Mouse (Mus musculus) layer of hippocampus, adult 18-20 months (tissue): ENCODE data around the gene Obox1. TPM values are rescaled to one million over a fixed set of nuclear protein-coding genes. Genes with fewer than 3 reads are reported as not detected.
"Not testable (repeated sequence)": the region's sequence is repeated elsewhere in the genome, so short reads cannot be mapped to it uniquely, and the experiment has no call there.

Source experiments
- DNase-seq, 2 experiments: peaks; one replicate each; pipeline ENCODE4 v3.0.0; 2022; ENCODE audit warnings: low spot score in 2 of 2
- long read RNA-seq: library from polyadenylated mRNA; stranded (forward); transcript quantifications from one replicate; pipeline ENCODE4 v2.0.0, GENCODE M21; 2021
- total RNA-seq, 2 experiments: library from RNA; stranded (reverse); gene quantifications; 2 replicates each; pipeline ENCODE4 v1.2.3; 2021

Gene Obox1
- total RNA-seq, result not detected
- long read RNA-seq, partial matches to known transcripts, result 0 of 1 reads
- long read RNA-seq, other reads (novel, unspliced or antisense), result 1 of 1 reads

DNA sequence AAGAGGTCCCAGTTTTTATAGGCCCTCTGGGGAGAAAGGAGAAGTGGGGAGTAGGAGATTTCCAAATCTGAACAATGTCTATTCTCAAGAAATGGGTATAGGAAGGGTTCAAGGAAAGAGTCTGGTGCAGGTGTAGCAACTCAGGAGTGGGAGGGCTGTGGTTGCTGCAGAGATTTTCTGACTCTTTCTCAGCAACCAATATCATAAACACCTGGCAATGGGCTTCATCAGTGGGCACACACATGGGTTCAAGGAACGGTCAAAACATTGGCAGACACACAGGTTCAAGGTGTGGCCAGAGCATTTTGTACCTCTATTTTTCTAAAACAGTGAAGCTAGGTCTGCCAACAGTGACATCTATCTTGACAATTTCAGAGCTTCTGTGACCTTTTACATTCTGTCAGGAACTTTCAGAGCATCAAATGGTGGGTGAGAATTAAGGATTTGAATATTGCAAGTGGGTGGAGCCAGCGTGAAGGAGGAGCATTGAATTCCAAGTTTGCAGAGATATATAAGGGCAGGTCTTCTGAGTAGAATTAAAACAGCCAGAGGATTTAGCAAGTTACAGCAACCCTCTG lies at the start of gene Obox1, which contains the start of gene Obox2:
Gene Obox1, plus strand, starts transcription at position 528 of the 578 bp plus-strand sequence.
Gene Obox2, plus strand, starts transcription at position 301 of the 578 bp plus-strand sequence.
- DNase-seq, result not testable (repeated sequence)

DNA sequence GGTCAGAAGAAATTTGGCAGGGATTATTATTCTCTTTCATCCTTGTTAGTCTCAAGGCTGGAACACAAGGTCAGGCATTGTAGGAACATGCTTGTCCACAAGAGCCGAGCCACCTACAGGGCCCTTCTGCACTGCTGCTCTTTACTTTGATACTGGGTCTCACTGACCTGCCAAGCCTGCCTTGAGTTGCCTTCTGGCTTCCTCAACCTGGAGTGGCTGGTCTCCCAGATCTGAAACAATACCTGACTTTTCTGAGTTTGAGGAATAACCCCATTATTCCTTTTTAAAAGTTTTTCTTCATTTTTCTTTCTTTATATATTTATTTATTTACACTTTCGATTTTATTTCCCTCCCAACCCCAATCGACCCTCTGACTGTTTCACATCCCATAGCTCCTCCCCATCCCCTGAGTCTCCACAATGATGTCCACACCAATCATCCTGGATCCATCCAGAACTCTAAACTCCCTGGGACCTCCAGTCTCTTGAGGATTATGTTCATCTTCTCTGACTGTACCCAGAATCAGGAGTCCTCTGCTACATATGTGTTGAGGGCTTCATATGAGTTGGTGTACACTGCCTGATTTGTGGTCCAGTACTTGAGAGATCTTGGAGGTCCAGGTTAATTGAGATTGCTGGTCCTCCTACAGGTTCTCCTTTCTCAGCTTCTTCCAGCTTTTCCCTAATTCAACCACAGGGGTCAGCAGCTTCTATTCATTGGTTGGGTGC lies 10.6 kb downstream of the Obox1 start:
- not testable (repeated sequence) for DNase-seq

DNA sequence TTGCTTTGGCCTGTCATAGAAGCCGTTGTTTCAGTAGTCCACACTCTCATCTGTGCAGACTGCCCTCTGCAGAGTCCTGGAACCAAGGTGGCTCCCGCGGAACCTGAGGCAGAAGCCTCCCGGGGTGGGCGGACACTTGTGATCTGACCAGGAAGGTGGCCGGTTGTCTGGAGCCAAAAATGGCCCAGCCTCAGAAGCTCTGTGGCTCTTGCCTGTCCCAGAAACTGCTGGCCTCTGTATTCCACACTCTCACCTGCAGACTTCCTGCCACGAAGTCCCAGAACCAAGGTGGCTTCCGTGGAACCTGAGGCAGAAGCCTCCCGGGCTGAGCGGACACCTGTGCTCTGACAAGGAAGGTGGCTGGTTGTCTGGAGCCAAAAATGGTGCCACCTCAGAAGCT lies 18.1 kb downstream of the Obox1 start:
- not testable (repeated sequence) for DNase-seq

DNA sequence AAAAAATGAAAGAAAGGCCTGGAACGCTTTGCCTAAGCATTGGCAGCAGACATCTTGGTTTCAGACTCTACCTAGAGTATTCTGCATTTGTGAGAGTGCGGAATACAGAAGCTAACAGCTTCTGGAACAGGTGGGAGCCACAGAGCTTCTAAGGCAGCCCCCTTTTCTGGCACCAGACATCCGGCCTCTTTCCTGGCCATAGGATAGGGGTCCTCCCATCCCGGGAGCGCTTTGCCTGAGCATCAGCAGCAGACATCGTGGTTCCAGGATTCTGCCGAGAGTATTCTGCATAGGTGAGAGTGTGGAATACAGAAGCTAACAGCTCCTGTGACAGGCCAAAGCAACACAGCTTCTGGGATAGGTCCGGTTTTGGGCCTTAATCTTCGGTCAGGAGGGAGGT lies 29.3 kb downstream of the Obox1 start:
- DNase-seq, result not testable (repeated sequence)

DNA sequence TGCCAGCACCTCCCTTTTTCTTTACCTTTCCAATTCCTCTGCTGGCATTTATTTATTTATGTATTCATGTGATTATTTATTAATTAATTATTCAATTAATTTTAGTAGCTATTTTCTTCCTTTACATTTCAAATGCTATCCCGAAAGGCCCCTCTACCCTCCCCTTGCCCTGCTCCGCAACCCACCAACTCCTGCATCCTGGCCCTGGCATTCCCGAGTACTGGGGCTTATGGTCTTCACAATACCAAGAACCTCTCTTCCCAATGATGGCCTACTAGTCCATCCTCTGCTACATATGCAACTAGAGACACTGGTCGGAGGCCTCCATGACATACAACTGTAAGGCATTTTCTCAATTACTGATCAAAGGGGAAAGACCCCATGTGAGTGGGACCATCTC lies 36.8 kb downstream of the Obox1 start:
- DNase-seq, result not testable (repeated sequence)

DNA sequence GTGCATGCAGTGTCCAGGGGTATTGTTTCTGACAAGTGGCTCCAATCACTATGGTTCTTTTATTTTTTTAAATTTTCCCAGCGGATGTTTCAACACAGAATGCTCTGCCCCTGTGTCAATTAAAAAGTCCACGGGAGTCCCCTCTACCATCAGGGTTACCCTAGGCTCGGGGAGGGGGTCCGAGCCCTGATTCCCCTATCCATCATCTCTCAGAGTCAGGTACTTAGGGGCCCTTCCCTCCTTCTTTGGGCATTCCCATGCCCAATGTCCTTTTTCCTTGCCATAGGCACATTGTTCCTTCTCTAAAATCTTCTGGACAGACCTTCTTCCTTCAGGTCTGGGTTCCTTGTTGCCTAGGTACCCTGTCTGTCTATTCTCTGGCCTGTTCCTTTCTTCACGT lies 120.7 kb downstream of the Obox1 start:
- not testable (repeated sequence) for DNase-seq

Other genes with a start within 250 kb of the Obox1 start
- not detected for gene Obox2, start 227 bp upstream of the Obox1 start, total RNA-seq